Mouse (Mus musculus): ENCODE measurements around the gene AF067061. TPM values are rescaled to one million over a fixed set of nuclear protein-coding genes. Genes with fewer than 3 reads are reported as not detected.
"Not testable (repeated sequence)": the region's sequence is repeated elsewhere in the genome, so short reads cannot be mapped to it uniquely, and the experiment has no call there.

AF067061 gene
- not detected in 2 replicates for polyA plus RNA-seq (2012; ENCODE audit: insufficient read depth, insufficient read length, missing spikeins)

DNA sequence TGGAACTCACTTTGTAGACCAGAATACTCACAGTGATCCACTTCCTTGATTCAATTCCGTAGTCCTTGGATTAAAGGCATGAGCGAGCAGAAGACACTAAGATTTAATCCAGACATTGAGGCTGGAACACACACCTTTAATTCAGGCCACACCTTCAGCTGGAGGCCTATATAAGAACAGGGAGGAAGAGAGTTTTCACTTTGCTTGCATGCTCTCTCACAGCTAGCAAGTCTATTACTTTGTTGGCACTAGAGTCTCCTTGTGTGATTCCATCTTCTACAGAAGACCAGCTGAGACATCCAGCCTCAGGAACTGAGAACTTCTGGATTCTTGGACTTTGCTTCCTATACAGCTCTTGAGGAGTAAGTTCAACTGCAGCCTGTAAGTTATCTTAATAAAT, at the start of gene AF067061:
AF067061 (plus strand) TSS at position 245 of the 400 bp plus-strand sequence.
- not testable (repeated sequence) for H3K27ac ChIP-seq (replicated peaks; ENCODE audit: low read depth, low read length); H3K4me1 ChIP-seq (ENCODE audit: control insufficient read depth, insufficient read depth, insufficient read length, low read length); H3K4me3 ChIP-seq (ENCODE audit: insufficient read depth, low read depth, low read length)

DNA sequence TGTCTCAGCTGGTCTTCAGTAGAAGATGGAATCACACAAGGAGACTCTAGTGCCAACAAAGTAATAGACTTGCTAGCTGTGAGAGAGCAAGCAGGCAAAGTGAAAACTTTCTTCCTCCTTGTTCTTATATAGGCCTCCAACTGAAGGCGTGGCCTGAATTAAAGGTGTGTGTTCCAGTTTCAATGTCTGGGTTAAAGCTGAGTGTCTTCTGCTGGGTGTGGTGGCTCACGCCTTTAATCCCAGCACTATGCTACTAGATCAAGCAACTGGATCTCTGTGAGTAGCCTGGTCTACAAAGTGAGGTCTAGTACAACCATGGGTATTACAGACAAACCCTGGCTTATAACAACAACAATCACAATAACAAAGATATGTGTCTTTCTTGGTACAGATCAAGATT, 47.1 kb upstream of the AF067061 start, which contains the start of gene Gm21762:
Gm21762 (minus strand) TSS at position 101 of the 400 bp plus-strand sequence.
- not testable (repeated sequence) for H3K4me3 ChIP-seq (ENCODE audit: insufficient read depth, low read depth, low read length)

DNA sequence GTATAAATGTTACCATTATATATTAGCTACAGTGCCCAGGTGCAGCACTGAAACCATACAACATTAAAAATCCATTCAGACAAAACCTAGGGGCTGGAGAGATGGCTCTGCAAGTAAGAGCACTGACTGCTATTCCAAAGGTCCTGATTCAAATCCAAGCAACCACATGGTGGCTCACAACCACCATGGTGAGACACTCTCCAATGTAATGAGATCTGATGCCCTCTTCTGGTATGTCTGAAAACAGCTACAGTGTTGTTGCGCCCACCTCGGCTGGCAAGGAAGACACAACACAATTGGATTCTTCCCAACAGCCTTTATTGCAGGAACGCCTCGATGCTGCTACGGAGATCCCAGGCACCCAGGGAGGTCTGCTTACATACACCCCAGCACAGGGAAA, 42.0 kb upstream of the AF067061 start:
- H3K4me3 ChIP-seq (ENCODE audit: insufficient read depth, low read depth, low read length); H3K4me1 ChIP-seq (ENCODE audit: control insufficient read depth, insufficient read depth, insufficient read length, low read length); H3K27ac ChIP-seq (replicated peaks; ENCODE audit: low read depth, low read length): not testable (repeated sequence)

More for the DNA sequence above, 47.1 kb upstream of the AF067061 start, which contains the start of gene Gm21762:
- H3K27ac ChIP-seq (replicated peaks; ENCODE audit: low read depth, low read length); H3K4me1 ChIP-seq (ENCODE audit: control insufficient read depth, insufficient read depth, insufficient read length, low read length): not testable (repeated sequence)

DNA sequence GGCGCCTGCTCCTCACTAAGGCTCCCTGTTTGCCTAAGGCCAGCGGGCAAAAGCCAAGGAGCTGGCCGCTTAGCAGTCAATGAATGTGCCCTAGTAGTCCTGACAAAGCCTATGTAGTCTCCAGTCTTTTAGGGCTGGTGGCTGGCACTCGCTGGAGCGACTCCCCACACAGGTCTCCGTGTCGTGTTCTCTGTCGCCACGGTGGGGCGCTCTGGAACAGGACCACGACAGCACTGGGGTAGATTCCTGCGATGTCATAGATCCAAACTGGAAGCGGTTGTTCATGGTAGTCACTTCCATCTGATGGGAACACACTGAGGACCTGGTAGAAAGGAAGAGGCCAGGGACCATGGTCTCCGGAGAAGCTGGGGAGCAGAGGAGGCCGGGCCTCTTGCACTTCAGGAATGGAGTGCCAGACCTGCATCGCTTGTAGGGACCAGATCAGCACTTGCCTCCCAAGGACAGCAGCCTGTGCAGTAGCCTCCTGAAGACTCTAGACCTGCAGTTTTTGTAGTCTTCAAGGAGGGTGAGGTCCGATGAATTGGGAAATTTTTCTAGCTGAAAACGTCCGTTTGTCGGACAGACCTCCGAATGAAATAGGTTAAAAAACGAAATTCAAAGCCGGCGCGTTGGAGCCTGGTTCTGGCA, 39.8 kb upstream of the AF067061 start:
- not testable (repeated sequence) for H3K4me1 ChIP-seq (ENCODE audit: control insufficient read depth, insufficient read depth, insufficient read length, low read length); H3K4me3 ChIP-seq (ENCODE audit: insufficient read depth, low read depth, low read length)

DNA sequence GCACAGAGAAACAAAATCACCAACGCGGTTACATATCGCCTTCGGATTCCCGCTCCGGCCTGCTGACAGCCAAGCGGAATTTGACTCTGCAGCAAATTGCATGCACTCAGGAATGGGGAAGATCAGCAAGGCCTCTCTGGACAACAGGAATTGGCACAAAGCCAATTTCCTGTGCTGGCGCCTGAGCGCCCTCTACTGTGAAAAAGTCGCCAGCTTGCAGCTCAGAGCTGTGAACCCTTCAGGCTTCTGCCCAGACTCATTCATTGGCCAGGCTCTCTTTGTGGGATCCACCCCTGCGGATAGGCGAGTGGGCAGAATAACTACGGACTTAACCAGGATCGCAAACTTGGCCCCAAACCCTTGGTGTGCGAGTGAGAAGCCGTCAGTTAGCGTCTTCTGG, 31.1 kb upstream of the AF067061 start:
- H3K4me1 ChIP-seq (ENCODE audit: control insufficient read depth, insufficient read depth, insufficient read length, low read length); H3K4me3 ChIP-seq (ENCODE audit: insufficient read depth, low read depth, low read length); H3K27ac ChIP-seq (replicated peaks; ENCODE audit: low read depth, low read length): not testable (repeated sequence)

More for the DNA sequence above, 39.8 kb upstream of the AF067061 start:
- H3K27ac ChIP-seq (replicated peaks; ENCODE audit: low read depth, low read length): not testable (repeated sequence)

DNA sequence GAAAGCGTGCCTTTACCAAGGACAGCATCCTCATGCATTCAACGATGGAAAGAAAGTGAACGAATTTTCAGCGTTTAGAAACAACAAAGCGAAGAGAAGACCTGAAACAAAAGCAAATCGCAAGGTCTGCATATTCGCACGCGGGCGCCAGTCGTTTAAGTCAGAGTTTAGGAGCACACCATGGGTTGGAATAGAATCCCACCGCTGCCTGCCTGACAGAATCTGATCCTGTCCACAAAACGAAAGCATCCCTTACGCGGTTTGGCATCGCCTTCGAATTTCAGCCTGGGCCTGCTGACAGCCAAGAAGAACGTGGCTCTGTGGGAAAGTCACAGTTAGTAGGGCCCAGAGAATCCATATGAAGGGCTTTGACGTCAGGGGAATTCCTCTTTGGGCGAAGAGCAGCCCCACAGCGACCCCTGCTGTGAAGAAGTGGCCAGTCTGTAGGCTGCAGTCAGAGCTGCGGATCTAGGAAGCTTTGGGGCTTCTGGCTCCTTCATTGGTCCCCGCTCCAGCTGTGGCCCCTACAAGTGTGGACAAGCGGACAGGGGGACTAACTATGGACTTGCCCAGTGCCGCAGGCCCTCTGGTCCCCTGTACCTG, 30.4 kb upstream of the AF067061 start:
- not testable (repeated sequence) for H3K27ac ChIP-seq (replicated peaks; ENCODE audit: low read depth, low read length); H3K4me3 ChIP-seq (ENCODE audit: insufficient read depth, low read depth, low read length); H3K4me1 ChIP-seq (ENCODE audit: control insufficient read depth, insufficient read depth, insufficient read length, low read length)

DNA sequence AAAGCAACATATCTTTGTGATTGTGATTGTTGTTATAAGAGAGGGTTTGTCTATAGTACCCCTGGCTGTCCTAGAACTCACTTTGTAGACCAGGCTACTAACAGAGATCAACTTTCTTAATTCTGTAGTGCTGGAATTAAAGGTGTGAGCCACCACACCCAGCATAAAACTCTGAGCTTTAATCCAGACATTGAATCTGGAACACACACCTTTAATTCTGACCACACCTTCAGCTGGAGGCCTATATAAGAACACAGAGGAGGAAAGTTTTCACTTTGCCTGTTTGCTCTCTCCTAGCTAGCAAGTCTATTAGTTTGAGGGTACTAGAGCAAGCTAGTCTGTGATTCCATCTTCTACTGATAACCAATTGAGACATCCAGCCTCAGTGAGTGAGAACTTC, 24.1 kb upstream of the AF067061 start, which contains the start of gene Gm21731:
Gm21731 (plus strand) TSS at position 301 of the 400 bp plus-strand sequence.
- H3K27ac ChIP-seq (replicated peaks; ENCODE audit: low read depth, low read length): not testable (repeated sequence)

DNA sequence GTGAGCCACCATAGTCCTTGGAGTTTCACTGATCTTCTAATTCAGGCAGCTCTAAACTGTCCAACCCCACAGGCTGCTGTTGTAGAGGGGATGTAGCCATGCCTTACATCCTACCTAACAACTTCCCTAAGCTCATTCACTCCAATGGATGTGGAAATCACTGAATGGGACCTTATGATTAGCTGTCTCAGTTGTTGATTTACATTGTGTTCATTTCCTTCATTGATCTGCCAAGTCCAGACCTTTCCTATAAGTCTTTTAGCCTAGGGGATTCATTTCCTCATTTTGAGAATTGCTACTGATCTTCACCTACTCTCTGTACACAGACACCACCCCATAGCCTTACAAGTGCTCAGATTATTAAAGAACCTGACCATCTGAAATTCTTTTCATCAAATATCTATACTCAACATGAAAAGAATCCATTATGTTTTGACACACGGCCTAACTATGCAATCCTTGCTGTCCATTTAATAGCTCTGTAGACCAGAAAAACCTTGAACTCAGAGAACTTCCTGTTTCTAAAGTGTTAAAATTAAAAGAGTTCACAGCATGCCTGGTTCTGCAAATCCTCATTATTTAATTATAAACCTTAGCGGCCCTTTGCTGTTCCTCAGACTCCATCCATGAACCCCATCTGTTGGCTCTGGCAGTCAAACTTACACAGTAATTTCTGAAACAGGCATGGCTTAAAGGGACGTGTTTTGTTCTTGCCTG, 11.5 kb upstream of the AF067061 start:
- H3K27ac ChIP-seq (replicated peaks; ENCODE audit: low read depth, low read length); H3K4me3 ChIP-seq (ENCODE audit: insufficient read depth, low read depth, low read length); H3K4me1 ChIP-seq (ENCODE audit: control insufficient read depth, insufficient read depth, insufficient read length, low read length): not testable (repeated sequence)

More for the DNA sequence above, 24.1 kb upstream of the AF067061 start, which contains the start of gene Gm21731:
- H3K4me1 ChIP-seq (ENCODE audit: control insufficient read depth, insufficient read depth, insufficient read length, low read length); H3K4me3 ChIP-seq (ENCODE audit: insufficient read depth, low read depth, low read length): not testable (repeated sequence)

DNA sequence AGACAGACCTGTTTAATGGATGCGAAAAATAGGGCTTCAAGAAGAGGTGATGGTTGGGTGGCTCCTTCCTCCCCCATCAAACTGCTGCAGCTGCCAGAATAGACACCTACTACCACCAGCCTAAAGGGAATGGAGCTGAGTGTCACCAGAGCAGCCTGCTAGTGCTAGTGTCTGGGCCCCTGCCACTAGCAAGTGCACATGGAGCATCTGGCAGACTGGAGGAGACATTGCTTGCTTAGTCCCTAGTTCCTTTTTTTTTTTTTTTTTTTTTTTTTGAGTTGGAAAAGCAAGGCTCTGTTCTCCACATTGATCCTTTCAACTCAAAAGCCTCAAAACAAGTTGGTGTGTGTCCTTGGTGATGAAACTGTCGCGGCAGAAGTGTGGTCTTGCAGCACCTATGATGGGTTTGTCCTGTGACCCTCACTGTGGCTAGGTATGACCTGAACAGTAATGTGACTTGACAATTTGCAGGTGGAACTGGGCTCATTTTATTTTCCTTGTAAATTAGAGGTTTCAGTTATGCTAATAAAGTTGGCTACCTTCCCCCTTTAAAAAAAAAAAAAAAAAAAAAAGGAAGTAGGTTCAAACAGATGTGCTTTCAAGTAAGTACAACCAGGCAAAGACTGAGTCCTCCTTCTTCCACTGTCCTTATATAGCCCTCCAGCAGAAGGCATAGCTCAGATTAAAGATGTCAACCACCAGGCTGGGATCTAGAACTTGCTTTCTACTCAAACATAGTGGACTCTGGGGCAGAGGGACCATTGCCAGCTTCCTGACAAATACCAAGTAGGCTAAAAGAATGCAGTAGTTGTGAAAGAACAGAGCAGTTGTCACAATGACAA, 3.9 kb upstream of the AF067061 start:
- H3K27ac ChIP-seq (replicated peaks; ENCODE audit: low read depth, low read length); H3K4me3 ChIP-seq (ENCODE audit: insufficient read depth, low read depth, low read length); H3K4me1 ChIP-seq (ENCODE audit: control insufficient read depth, insufficient read depth, insufficient read length, low read length): not testable (repeated sequence)

DNA sequence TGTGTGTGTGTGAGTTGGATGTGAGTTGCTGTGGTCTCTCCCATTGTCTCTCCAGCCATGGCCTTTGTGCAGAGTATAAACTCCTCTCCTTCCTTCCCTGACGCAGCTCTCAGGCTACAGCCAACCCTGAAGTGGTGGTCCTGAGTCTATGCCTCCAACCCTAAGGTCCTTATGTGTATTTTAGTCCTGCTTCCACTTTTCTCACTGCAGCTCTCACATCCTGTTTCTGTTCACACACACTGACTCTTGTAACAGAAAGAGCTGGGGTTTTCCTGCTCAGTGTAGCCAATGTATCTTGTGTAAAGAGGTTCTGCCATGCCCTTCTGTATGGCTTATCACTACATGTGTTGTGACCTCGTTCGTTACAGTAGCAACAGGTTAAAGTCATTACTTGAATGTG, 3.2 kb upstream of the AF067061 start:
- not testable (repeated sequence) for H3K4me3 ChIP-seq (ENCODE audit: insufficient read depth, low read depth, low read length); H3K27ac ChIP-seq (replicated peaks; ENCODE audit: low read depth, low read length); H3K4me1 ChIP-seq (ENCODE audit: control insufficient read depth, insufficient read depth, insufficient read length, low read length)

DNA sequence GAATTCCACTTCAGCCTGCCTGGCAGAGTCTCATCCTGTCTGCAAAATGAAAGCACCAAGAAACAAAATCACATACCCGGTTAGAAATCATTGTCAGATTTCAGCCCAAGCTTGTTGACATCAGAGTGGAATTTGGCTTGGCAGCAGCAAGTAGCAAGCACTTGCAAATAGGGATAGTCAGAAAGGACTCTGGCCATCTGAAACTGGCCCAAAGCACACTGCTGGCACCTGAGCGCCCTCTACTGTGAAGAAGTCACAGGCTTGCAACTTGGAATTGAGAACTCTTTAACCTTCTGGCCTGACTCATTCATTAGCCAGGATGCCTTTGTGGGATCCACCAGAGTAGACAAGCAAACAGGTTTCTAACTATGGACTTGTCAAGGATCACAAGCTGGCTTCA, 14.9 kb downstream of the AF067061 start:
- not testable (repeated sequence) for H3K4me3 ChIP-seq (ENCODE audit: insufficient read depth, low read depth, low read length); H3K27ac ChIP-seq (replicated peaks; ENCODE audit: low read depth, low read length); H3K4me1 ChIP-seq (ENCODE audit: control insufficient read depth, insufficient read depth, insufficient read length, low read length)

DNA sequence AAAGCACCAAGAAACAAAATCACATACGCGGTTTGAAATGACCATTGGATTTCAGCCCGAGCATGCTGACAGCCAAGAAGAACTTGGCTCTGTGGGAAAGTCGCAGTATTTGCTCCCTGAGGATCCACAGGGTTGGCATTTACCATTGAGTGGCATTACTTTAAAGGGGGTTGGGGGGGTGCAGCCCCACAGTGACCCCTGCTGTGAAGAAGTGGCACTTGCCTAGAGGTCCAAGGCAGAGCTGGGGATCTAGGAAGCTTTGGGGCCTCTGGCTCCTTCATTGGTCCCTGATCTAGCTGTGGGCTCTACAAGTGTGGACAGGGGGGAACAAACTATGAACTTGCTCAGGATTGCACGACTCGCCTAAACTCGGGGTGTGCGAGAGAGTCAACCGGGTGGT, 15.9 kb downstream of the AF067061 start:
- Histone ChIP-seq H3K27ac (replicated peaks; ENCODE audit: low read depth, low read length) (no peak overlapping the region), H3K4me3 (ENCODE audit: insufficient read depth, low read depth, low read length) (no peak overlapping the region), H3K4me1 (ENCODE audit: control insufficient read depth, insufficient read depth, insufficient read length, low read length) (no peaks in the 10 kb centered on the region)

DNA sequence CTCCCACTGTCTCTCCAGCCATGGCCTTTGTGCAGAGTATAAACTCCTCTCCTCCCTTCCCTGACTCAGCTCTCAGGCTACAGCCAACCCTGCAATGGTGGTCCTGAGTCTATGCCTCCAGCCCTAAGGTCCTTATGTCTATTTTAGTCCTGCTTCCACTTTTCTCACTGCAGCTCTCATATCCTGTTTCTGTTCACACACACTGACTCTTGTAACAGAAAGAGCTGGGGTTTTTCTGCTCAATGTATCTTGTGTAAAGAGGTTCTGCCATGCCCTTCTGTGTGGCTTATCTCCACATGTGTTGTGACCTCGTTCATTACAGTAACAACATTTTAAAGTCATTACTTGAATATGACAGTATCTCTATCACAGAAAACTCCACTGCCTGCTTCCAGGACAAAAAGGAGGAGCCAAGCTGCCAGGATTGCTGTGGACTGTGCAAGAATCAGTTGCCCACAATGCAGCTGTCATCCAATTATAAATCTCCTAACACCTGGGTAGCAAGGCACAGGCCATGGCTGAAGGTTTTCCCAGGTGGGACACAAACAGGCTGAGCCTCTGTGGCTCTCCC, 36.5 kb downstream of the AF067061 start:
- Histone ChIP-seq H3K4me1 (ENCODE audit: control insufficient read depth, insufficient read depth, insufficient read length, low read length) (no peaks in the 10 kb centered on the region), H3K4me3 (ENCODE audit: insufficient read depth, low read depth, low read length) (no peak overlapping the region), H3K27ac (replicated peaks; ENCODE audit: low read depth, low read length) (no peak overlapping the region; the same call in 1 of the 2 replicates)

DNA sequence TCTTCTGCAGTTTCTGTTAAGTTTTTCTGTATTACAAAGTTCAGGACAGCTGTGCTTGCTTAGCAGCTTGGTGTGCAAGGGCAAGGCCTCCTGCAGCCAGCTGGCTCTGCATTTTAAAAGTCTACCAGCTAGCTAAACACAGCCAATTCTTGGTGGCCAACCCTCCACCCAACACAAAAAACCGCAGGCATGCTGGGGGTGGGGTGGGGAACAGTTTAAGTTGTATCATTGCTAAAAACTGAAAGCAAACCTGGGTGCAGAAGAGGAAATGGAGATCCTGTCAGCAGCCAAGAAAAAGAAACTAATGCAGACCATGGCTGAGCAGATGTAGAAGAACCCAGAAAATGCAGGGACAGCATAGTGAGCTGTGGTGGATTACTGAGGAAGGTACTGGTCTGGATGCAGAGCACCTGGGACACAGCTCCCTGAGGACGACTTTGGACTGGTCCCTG, 37.1 kb downstream of the AF067061 start, which contains the start of gene BC147527:
BC147527 (plus strand) TSS at position 402 of the 452 bp plus-strand sequence.
- H3K4me3 ChIP-seq (ENCODE audit: insufficient read depth, low read depth, low read length): no peak within 1 kb of the TSS
- no peaks in the 10 kb centered on the region for H3K4me1 ChIP-seq (ENCODE audit: control insufficient read depth, insufficient read depth, insufficient read length, low read length)
- no peak within 1 kb of the TSS; the same call in 1 of the 2 replicates for H3K27ac ChIP-seq (replicated peaks; ENCODE audit: low read depth, low read length)
